Mouse (Mus musculus): ENCODE data around the gene Erf. TPM values are rescaled to one million over a fixed set of nuclear protein-coding genes. Genes with fewer than 3 reads are reported as not detected.

Gene Erf
- polyA plus RNA-seq, 1 experiment from 2014 or later, result 16.4 TPM

DNA sequence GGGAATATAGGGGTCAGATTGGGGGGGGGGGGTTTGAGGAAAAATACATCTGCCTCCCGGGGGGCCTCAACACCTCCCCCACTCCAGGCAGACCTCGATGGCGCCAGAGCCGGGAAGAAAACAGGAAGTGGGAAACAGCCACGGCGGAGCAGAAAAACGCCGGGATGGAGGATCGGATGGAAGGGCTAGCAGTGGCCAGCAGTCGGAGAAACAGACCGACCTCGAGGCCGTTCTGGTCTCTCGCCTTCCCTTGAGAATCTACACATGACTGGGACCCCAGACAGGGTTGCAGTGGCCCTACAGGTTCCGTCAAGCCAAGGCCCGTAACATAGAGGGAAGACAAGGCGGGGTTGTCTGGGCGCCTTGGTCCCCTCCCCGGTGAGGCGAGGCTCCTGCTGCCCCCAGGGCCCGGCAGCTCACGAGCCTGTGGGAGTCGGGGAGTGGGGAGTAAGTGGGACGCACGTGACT lies 1.7 kb downstream of the Erf start:
- Histone ChIP-seq H3K36me3 (ENCODE audit: control insufficient read depth, insufficient read depth, low read length) (peaks cover 19% of the 10 kb centered on the region), H3K27ac (ENCODE audit: low read depth, low read length) (peak overlapping the region; percentile 95), H3K27me3 (replicated peaks; ENCODE audit: control insufficient read depth, insufficient read depth, low read length) (no peaks in the 10 kb centered on the region), H3K9me3 (ENCODE audit: control insufficient read depth, low read length) (no peaks in the 10 kb centered on the region), H3K4me2 (peak overlapping the region; percentile 91), H3K4me3 (ENCODE audit: low read depth, low read length) (peak overlapping the region; percentile 97), H3K9ac (ENCODE audit: low read depth, low read length) (peak overlapping the region; percentile 95), H3K4me1 (replicated peaks; ENCODE audit: control insufficient read depth, insufficient read depth, low read length) (peaks cover 37% of the 10 kb centered on the region)
- DNase-seq (ENCODE audit: low spot score), result no peak
- peak; percentile 16 for ATAC-seq (replicated peaks; ENCODE audit: low FRiP score)
- under 1% methylated on average over 24 of the region's 25 CpGs for WGBS

DNA sequence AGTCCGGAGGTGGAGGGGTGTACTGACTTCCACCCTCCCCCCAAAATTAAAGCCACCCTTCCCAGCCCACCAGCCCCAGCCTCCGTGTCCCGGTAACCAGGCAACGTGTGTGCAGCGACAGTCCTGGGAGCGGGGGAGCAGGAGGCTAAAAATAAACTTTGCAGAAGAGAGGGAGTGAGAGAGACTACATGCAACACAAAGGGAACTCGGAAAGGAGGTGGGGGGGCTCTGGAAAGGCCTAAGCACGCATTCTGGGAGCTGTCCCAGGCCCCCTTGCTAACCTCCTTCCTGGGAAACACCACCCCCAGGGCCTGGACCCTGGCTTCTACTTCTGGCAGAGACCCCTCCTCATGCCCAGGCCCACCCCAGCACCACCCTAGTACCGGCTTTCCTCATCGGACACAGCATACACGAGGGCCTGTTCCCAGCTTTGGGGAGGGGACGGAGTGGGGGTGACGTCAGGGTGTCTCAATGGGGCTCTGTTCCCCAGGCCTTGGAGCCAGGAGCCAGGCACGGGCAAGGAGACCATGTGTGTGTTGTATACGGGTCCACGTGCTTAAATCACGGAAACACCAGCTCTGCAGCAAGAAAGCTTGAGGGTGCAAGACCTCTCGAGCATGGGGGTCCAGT lies 2.4 kb downstream of the Erf start:
- H3K4me1 ChIP-seq (replicated peaks; ENCODE audit: control insufficient read depth, insufficient read depth, low read length), result peaks cover 37% of the 10 kb centered on the region
- ATAC-seq (replicated peaks; ENCODE audit: low FRiP score) (no peak), DNase-seq (ENCODE audit: low spot score) (peak; percentile 60)
- H3K36me3 ChIP-seq (ENCODE audit: control insufficient read depth, insufficient read depth, low read length), result peaks cover 22% of the 10 kb centered on the region
- peak overlapping the region; percentile 95 for H3K27ac ChIP-seq (ENCODE audit: low read depth, low read length)
- H3K27me3 ChIP-seq (replicated peaks; ENCODE audit: control insufficient read depth, insufficient read depth, low read length), result no peaks in the 10 kb centered on the region
- peak overlapping the region; percentile 97 for H3K4me3 ChIP-seq (ENCODE audit: low read depth, low read length)
- H3K9me3 ChIP-seq (ENCODE audit: control insufficient read depth, low read length), result no peaks in the 10 kb centered on the region
- H3K4me2 ChIP-seq, result peak overlapping the region; percentile 91
- 4% methylated on average over 18 of the region's 18 CpGs for WGBS
- peak overlapping the region; percentile 95 for H3K9ac ChIP-seq (ENCODE audit: low read depth, low read length)

DNA sequence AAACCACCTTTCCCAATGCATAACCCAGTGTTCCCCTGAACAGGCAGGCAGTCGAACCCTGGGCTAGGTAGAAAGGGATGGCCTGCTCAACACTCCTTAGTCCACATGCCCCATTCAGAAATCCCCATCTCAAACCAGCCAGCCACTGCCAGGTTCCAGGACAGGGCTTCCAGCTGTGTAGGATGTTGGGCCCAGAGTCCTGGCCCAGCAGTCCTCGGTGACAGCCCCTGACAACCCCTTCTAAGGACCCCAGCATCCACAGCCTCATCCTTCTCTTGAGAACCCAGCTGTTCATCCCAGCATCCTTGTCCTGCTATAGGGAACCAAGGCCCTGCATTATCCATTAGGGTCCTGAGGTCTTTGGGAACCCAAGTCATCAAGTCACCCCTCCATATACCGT lies 3.1 kb downstream of the Erf start:
- Histone ChIP-seq H3K9ac (ENCODE audit: low read depth, low read length) (peak overlapping the region; percentile 95), H3K4me3 (ENCODE audit: low read depth, low read length) (peak overlapping the region; percentile 97), H3K27me3 (replicated peaks; ENCODE audit: control insufficient read depth, insufficient read depth, low read length) (no peaks in the 10 kb centered on the region), H3K9me3 (ENCODE audit: control insufficient read depth, low read length) (no peaks in the 10 kb centered on the region), H3K27ac (ENCODE audit: low read depth, low read length) (peak overlapping the region; percentile 95), H3K4me2 (peak overlapping the region; percentile 91), H3K4me1 (replicated peaks; ENCODE audit: control insufficient read depth, insufficient read depth, low read length) (peaks cover 37% of the 10 kb centered on the region), H3K36me3 (ENCODE audit: control insufficient read depth, insufficient read depth, low read length) (peaks cover 26% of the 10 kb centered on the region)
- 37% methylated on average over 3 of the region's 3 CpGs for WGBS
- ATAC-seq (replicated peaks; ENCODE audit: low FRiP score) (no peak), DNase-seq (ENCODE audit: low spot score) (no peak)

DNA sequence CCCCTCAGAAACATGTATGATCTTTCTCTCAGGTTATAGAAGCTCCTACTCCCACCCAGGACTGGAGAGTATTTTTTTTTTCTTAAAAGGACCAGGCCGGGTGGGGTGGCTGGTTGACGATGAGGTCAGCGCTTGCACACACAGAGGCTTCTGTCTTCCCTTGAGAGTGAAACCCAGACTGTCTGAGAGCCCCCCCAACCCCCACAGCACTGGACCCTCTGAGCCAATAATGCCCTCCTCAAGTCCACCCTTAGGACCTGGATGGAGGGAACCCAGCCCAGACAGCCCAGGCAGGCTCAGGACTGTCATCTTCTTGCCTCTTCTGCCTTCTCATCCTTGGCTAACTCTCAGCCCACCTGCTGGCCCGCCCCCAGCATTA lies 3.8 kb downstream of the Erf start:
- 57% methylated on average over 4 of the region's 4 CpGs for whole genome bisulfite sequencing

DNA sequence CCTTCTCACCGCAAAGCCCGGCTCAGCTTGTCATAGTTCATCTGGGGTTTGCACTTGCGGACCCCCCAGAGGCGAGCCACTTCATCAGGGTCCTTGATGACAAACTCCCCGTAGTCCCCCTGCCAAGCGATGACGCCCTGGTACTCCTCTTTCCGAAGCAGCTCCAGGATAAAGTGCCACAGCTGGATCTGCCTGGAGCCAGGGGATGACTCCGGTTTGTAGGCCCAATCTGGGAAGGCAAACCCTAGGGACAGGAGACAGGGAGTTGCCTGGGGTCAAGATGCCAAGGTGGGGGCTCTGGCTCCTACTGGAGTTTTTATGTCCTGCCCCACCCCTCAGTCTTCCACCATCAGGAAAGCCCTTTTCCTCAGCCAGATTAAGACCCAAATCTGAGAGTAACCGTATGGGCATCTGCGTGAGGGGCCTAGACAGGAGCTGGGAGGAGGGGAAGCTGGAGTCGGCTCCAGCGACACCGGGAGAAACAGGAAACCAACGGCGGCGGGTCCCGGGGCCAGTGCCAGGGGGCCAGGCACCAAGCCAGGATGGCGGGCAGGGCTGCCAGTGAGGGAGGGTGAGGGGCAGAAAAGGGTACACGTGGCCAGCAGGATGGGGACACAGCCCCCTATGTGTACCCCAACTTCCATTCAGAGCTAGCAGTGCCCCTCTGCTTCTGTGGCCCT lies 4.3 kb downstream of the Erf start:
- peak overlapping the region; percentile 91 for H3K4me2 ChIP-seq
- 70% methylated on average over 20 of the region's 20 CpGs for WGBS
- peaks cover 30% of the 10 kb centered on the region for H3K4me1 ChIP-seq (replicated peaks; ENCODE audit: control insufficient read depth, insufficient read depth, low read length)
- H3K27me3 ChIP-seq (replicated peaks; ENCODE audit: control insufficient read depth, insufficient read depth, low read length), result no peaks in the 10 kb centered on the region
- H3K36me3 ChIP-seq (ENCODE audit: control insufficient read depth, insufficient read depth, low read length), result peaks cover 27% of the 10 kb centered on the region
- peak overlapping the region; percentile 20; the same call in 1 of the 2 replicates for H3K9ac ChIP-seq (ENCODE audit: low read depth, low read length)
- peak overlapping the region; percentile 26; the same call in 1 of the 2 replicates for H3K4me3 ChIP-seq (ENCODE audit: low read depth, low read length)
- no peak overlapping the region for H3K27ac ChIP-seq (ENCODE audit: low read depth, low read length)
- no peak for ATAC-seq (replicated peaks; ENCODE audit: low FRiP score)
- no peaks in the 10 kb centered on the region for H3K9me3 ChIP-seq (ENCODE audit: control insufficient read depth, low read length)
- DNase-seq (ENCODE audit: low spot score), result no peak

More for the DNA sequence above, 3.8 kb downstream of the Erf start:
- Histone ChIP-seq H3K4me3 (ENCODE audit: low read depth, low read length) (peak overlapping the region; percentile 26), H3K9me3 (ENCODE audit: control insufficient read depth, low read length) (no peaks in the 10 kb centered on the region), H3K36me3 (ENCODE audit: control insufficient read depth, insufficient read depth, low read length) (peaks cover 27% of the 10 kb centered on the region), H3K4me2 (peak overlapping the region; percentile 91), H3K27ac (ENCODE audit: low read depth, low read length) (peak overlapping the region; percentile 95), H3K27me3 (replicated peaks; ENCODE audit: control insufficient read depth, insufficient read depth, low read length) (no peaks in the 10 kb centered on the region), H3K4me1 (replicated peaks; ENCODE audit: control insufficient read depth, insufficient read depth, low read length) (peaks cover 34% of the 10 kb centered on the region), H3K9ac (ENCODE audit: low read depth, low read length) (no peak overlapping the region; the same call in 1 of the 2 replicates)
- no peak for ATAC-seq (replicated peaks; ENCODE audit: low FRiP score)
- no peak for DNase-seq (ENCODE audit: low spot score)

DNA sequence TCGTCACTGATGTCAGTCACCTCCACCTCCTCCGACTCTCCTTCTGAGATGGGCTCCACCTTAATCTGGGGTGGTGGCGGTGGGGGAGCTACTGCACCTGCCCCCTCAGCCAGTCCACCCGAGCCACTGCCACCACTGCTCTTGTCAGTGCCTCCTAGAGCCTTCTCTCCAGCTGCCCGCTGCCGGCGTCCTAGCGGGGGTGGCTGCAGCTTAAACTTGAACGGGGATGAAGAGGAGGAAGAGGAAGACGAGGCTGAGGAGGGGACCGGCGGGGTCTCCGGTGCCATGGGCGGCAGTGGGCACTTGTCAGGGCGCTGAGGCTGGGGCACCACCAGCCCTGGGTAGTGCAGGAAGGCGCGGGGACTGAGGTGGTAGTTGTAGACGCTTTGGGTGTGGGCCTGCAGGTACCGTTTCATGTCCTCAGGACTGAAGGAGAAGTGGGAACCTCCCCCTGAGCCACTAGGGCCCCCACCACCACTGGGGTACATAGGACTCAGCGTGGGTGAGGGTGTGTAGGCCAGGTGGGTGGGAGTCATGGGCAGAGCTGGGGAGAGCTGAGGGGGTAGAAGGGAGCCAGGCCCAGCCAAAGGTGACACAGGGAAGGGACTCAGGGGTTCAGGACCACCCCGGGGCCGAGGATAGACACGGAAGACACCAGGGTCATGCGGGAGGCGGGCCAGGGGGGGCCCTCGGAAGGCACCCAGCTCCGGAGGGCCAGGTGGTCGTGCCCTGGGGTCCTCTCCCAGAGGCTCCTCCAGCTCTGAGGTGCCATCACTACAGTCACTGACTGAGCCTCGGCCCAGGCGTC lies 5.8 kb downstream of the Erf start:
- DNase-seq (ENCODE audit: low spot score), result no peak
- no peak overlapping the region for H3K27ac ChIP-seq (ENCODE audit: low read depth, low read length)
- 91% methylated on average over 30 of the region's 30 CpGs for WGBS
- H3K27me3 ChIP-seq (replicated peaks; ENCODE audit: control insufficient read depth, insufficient read depth, low read length), result no peaks in the 10 kb centered on the region
- H3K9ac ChIP-seq (ENCODE audit: low read depth, low read length), result no peak overlapping the region
- no peak for ATAC-seq (replicated peaks; ENCODE audit: low FRiP score)
- H3K4me1 ChIP-seq (replicated peaks; ENCODE audit: control insufficient read depth, insufficient read depth, low read length), result peaks cover 28% of the 10 kb centered on the region
- H3K4me2 ChIP-seq, result no peak overlapping the region
- peaks cover 27% of the 10 kb centered on the region for H3K36me3 ChIP-seq (ENCODE audit: control insufficient read depth, insufficient read depth, low read length)
- no peaks in the 10 kb centered on the region for H3K9me3 ChIP-seq (ENCODE audit: control insufficient read depth, low read length)
- no peak overlapping the region for H3K4me3 ChIP-seq (ENCODE audit: low read depth, low read length)

DNA sequence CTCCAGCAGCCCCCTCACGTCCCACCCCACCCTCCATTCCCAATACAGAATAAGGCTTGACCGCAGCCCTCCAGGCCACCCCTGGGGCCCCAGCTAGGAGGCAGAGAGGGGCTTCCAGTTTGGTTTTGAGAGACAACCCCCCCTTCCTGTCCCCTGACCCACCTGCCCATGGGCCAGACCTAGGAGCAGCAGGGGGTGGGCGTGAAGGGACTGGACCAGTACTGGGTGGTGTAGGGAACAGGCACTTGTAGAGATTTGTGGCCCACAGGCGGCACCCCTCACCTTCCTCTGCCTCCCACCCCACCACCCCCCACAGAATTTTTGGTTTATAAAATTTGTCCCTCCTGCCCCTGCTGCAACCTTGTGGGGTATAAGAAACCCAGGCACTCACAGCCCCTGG lies 7.2 kb downstream of the Erf start:
- H3K27ac ChIP-seq (ENCODE audit: low read depth, low read length), result no peak overlapping the region
- H3K4me1 ChIP-seq (replicated peaks; ENCODE audit: control insufficient read depth, insufficient read depth, low read length), result peaks cover 28% of the 10 kb centered on the region

DNA sequence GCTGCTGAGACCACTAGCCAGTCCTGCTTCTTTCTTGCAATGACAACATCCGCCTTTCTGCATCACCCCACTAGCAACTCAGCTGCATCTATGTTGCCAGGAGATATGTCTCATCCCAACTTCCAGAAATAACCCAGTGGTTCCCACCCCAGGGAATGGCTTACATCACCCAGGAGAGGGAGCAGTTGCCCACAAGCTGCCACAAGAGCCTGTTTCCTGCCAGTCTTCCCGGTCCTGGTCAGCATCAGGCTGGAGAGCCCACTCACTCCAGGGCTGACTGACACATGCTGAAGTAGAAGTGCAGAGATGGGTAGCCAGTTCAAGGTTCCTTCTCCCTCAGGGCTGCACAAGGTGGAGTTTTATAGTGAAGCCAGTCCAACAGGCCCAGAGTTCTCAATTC lies 9.5 kb downstream of the Erf start:
- no peaks in the 10 kb centered on the region for H3K9me3 ChIP-seq (ENCODE audit: control insufficient read depth, low read length)
- no peak overlapping the region for H3K4me2 ChIP-seq
- no peak overlapping the region for H3K4me3 ChIP-seq (ENCODE audit: low read depth, low read length)
- peaks cover 12% of the 10 kb centered on the region for H3K4me1 ChIP-seq (replicated peaks; ENCODE audit: control insufficient read depth, insufficient read depth, low read length)
- H3K27me3 ChIP-seq (replicated peaks; ENCODE audit: control insufficient read depth, insufficient read depth, low read length), result no peaks in the 10 kb centered on the region
- H3K36me3 ChIP-seq (ENCODE audit: control insufficient read depth, insufficient read depth, low read length), result peaks cover 21% of the 10 kb centered on the region
- peak overlapping the region; percentile 32; the same call in 1 of the 2 replicates for H3K27ac ChIP-seq (ENCODE audit: low read depth, low read length)
- DNase-seq (ENCODE audit: low spot score) (no peak), ATAC-seq (replicated peaks; ENCODE audit: low FRiP score) (no peak)
- 34% methylated on average over 2 of the region's 2 CpGs for WGBS
- no peak overlapping the region for H3K9ac ChIP-seq (ENCODE audit: low read depth, low read length)

More for the DNA sequence above, 7.2 kb downstream of the Erf start:
- no peak for ATAC-seq (replicated peaks; ENCODE audit: low FRiP score)
- H3K4me3 ChIP-seq (ENCODE audit: low read depth, low read length), result no peak overlapping the region; the same call in 1 of the 2 replicates
- H3K27me3 ChIP-seq (replicated peaks; ENCODE audit: control insufficient read depth, insufficient read depth, low read length), result no peaks in the 10 kb centered on the region
- no peaks in the 10 kb centered on the region for H3K9me3 ChIP-seq (ENCODE audit: control insufficient read depth, low read length)
- no peak overlapping the region for H3K9ac ChIP-seq (ENCODE audit: low read depth, low read length)
- peaks cover 27% of the 10 kb centered on the region for H3K36me3 ChIP-seq (ENCODE audit: control insufficient read depth, insufficient read depth, low read length)
- no peak for DNase-seq (ENCODE audit: low spot score)
- 90% methylated on average over 4 of the region's 4 CpGs for WGBS
- no peak overlapping the region for H3K4me2 ChIP-seq
